Mouse (Mus musculus) MEL-GATA-1-ER (cell line): ENCODE measurements around the gene Prkcq.

Experiments
- DNase-seq: peaks from one replicate; pipeline ENCODE4 v3.0.0-alpha.2; 2012; ENCODE audit warnings: low read depth; ENCODE audit errors: extremely low read depth

Prkcq gene

DNA sequence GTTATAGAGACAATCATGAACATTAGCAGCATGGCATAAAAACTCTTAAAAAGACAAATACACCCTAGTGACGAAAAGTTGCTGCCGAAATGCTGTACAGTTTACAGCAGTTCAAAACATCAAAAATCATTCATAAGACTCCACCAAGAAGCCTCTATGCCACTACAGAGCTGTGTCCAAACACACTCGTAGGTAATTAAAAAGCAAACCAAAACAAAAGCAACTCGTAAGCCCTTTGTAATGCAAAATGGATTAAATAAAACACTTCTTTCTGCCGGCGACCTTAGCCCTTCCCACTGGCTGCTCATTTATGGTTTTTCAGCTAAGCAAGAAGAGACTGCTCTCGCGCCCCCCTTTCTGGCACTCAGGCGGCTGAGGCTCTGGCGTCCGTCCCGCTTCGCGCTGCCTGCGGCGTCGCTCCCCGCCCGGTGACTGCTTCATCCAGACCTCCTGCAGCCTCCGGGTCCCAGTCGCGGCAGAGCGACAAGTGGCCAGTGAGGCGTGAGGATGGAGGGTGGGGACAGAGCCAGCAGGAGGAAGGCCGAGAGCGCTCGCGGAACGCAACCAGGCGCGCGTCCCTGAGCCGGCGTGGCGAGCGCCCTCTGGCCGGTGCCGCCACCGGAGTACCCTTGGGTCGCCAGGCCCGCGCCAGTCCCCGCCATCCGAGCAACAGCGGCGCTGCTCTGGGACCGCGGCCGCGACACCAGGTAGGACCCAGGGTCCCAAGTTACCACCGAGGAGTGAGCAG, at the start of gene Prkcq:
Prkcq (plus strand) TSS at position 355 of the 748 bp plus-strand sequence.
- no peak for DNase-seq

- DNase-seq = no peak
Observed at GRCm38 (mm10) chr2:11130881-11131280, 41.0 kb upstream of the Prkcq start.

DNA sequence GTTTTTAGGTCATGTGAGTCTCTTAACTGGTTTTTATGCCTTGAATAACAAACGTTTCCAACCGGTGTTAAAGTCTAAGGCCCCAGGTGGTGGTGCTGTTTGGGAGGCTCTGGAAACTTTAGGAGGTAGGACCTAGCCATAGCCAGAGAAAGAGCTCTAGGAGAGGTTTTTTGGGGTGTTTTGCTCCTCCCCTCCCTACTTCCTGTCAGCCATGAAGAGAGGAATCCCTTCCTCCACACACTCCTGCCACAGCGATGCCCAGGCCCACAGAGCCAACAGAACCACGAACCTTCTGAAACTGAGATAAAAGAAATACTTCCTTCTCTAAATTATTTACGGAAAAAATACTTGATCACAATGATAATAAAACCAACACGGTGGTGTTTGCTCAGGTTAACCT, 36.2 kb upstream of the Prkcq start:
- DNase-seq = no peak

DNA sequence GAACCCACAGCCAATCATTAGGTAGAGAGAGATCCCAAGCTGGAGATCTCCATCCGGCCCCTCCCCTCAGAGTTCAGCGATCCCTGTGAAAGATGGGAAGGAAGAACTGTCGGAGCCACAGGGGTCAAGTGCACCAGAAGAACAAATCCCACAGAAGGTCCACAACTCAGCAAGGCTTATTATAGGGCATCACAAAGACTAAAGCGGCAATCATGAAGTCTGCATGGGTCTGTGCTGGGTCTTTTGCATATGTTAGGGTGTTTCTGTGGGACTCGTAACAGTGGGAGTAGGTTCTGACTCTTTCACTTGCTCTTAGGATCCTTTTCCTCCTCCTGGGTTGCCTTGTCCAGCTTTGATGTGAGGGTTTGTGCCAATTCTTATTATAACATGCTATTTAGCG, 33.8 kb upstream of the Prkcq start:
- no peak for DNase-seq

DNA sequence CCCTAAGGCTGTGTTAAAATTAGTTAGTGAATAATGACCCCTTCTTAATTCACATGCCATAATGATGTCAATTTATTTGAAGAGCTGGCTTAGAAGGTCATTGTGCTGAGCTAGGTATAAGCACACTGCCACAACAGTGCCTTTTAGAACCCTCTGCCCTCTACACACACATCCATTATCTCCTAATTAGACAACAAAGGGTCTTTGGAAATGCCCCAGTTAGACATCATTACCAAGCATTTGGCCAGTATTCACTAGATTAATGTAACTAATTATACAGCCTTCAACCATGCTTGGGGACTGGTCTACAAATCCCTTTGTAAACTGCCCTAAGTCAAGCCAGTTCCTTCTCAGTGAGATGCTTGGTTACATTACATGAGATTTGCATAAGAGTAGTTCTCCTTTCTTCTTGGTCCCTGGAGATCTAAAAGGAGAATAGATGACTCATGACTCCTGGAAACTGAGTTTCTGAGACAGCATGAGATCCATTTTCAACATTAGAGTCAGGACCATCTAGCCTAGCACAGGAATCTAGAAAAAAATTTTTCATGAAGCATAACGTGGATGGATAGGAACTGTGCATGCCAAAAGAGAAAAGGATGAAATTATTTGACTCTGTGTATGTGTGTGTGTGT, 32.3 kb upstream of the Prkcq start:
- no peak for DNase-seq

- no peak for DNase-seq
Observed at GRCm38 (mm10) chr2:11140385-11140784, 31.5 kb upstream of the Prkcq start.

DNA sequence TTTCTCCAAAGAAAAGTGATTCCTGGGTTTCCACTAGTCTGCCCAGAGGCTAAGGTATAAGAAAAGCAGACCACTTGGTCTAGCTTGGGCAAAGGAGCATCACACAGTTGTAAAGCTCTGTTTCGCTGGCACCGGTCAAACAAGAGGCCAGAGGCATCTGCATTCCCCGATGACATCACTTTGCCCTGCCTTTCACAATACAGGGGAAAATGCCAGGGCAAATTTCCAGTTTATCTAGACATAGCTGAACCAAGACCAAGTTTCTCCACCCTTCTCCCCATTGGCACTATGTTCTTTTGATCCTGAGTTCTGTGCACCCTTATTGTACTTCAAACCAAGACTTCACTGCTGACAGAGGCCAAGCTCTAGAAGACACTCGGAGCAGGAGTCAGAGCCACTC, 22.8 kb upstream of the Prkcq start:
- no peak for DNase-seq

GRCm38 (mm10) chr2:11150975-11151374, 20.9 kb upstream of the Prkcq start:
- no peak for DNase-seq

DNA sequence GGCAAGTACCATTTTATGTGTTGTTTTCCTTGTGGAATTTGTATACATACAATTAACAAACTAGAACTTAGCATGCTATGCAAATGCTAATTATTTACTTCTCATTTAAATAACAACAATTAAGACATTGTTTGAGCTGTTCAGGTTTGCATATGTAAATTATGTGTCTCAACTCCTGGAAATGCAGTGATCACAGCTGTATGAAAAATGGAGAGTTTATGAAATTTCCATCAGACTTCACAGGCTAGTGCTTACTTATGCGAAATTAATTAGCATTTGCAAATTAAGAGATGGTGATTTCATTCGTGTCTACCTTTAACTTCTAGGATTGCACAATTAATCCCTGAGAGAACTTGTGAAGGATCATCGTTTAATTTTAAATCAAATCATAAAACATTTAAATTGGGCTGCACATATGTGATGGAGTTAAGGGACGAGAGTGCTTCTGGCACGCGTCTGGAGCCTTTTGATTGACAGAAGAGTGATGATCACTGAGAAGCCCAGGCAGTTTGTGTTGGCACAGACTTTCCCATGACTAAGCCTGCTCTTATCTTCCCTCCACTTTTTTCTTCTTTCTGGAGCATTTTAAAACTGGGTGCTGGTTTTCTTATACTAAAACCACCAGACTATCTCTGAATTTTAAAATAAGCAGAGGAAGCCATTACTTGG, 20.1 kb upstream of the Prkcq start:
- DNase-seq = no peak

- DNase-seq = no peak
Observed at GRCm38 (mm10) chr2:11159641-11160040, 12.3 kb upstream of the Prkcq start.

DNA sequence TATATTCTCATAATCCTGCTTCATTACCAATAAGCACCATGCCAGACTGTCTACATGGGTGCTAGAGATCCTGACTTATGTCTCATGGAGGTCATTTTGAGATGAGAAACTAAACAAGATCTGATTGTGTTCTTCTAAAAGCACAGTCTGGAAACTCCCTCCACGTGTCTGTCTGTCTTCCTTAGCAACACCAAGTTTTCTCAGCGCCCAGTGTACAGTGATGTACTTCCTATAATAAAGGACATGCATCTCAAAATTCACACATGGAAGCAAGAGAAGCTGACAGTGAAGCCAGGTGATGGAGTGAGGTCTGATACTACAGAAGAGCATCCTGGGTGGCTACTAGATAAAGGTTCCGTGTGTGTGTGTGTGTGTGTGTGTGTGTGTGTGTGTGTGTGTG, 11.2 kb upstream of the Prkcq start:
- no peak for DNase-seq

GRCm38 (mm10) chr2:11161336-11161735, 10.6 kb upstream of the Prkcq start:
- DNase-seq = no peak

- no peak for DNase-seq
Observed at GRCm38 (mm10) chr2:11162701-11163100, 9.2 kb upstream of the Prkcq start.

- no peak for DNase-seq
Observed at GRCm38 (mm10) chr2:11164170-11164569, 7.7 kb upstream of the Prkcq start.

- DNase-seq = no peak
Observed at GRCm38 (mm10) chr2:11169721-11170335, 2.1 kb upstream of the Prkcq start.

DNA sequence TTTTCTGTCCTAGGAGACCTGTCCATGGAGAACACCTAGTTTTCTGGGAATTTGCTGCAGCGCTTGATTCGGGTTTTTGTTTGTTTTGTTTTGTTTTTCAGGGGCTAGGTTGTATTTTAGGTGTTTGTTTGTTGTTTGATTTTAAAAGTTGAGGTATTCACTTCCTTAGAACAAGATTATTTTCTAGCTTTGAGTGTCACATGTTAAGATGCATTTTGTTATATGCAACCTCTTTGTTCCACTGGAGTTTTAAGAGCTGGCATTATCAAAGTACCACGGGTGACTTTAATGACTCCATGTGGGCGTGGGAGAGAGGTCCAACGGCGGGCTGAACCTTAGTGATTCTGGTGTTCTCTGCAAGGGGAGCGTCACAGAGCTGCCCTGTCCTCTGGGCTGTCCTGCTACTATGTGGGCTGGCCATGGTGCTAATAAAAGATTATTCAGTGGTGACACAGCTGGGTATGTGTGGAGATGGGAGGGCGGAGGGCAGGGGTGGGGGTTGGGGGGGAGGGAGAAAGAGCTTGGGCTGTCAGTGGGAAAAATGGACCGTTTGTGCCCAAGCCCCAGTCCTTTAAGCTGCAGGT, 1.0 kb downstream of the Prkcq start:
- DNase-seq = no peak

DNA sequence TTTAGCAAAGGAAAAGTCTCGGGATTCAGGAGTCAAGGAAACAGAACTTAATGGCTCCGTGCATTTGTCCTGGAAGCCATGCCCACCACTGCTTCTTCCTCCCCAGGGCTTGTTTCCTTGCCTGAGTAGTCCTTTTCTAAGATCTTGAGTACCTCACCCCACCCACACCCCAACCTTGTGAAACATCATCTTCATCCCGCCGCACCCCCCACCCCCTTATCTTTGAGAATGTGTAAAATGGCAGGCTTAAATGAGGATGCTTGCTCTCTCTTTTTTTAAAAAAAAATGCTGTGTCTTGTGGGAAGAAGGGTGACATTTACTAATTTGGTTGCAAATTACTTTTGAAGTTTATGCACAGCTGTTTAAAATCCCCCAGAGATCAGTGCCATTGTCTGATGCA, 1.6 kb downstream of the Prkcq start:
- no peak for DNase-seq

DNA sequence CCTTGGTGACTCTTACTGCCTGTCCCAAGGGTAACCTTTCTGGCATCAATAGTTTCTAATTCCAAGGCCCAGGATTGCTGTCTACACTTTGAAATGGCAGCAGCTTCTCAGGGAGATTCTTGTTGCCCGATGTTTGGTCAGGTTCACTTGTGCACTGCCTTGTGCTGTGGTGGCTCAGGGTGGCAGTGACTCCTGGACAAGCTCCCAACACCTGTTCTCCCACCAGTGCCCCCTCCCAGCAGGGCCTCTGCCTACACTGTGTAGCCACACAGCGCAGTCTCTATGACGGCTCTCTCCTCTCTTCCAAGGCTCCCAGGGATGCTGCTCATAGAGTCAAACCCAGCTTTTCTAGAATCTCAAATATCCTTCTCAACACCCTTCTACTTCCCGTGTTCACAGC, 2.2 kb downstream of the Prkcq start:
- no peak for DNase-seq

DNA sequence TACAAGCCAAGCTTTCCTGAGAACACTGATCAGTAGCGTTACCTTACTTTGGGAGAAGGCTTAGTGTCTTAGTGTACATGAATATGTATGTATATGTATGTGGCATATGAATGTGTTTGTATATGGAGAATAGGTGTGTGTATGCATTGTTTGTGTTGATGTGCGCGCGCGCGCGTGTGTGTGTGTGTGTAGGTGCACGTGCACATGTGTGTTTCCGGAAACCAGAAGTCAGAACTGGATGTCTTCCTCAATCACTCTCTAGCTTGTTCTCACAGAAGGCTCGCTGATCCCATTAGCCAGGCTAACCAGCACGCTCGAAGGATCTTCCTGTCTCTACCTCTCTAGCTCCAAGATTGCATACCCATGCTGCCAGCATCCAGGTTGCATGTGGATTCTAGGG, 6.0 kb downstream of the Prkcq start:
- no peak for DNase-seq

- no peak for DNase-seq
Observed at GRCm38 (mm10) chr2:11181510-11181909, 9.6 kb downstream of the Prkcq start.

DNA sequence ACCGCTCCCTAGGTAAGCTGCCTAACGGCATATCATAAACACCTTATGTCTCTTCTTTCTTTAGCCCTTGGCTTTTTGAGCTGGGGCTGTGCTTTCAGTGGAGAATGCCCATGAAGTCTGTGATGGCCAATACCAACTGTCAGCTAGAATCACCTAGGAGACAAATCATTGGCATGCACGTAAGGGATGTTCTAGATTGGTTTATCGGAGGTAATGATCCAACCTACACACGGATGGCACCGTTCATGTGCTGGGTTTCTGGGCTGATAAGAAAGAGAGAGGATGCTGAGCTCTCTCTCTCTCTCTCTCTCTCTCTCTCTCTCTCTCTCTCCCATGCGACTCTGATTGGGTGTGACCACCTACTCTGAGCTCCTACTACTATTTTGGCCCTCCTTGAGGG, 10.2 kb downstream of the Prkcq start:
- DNase-seq = no peak

GRCm38 (mm10) chr2:11183991-11184390, 12.1 kb downstream of the Prkcq start:
- DNase-seq = no peak
